Mouse (Mus musculus) ES-E14 (cell line): ENCODE data around the gene Rassf7.

ENCODE experiments used
- CHD2 ChIP-seq: IDR thresholded peaks from 2 replicates; pipeline ENCODE4 v1.6.1; 2014; ENCODE audit warnings: mild to moderate bottlenecking, low read depth, low read length, inconsistent platforms
- MAFK ChIP-seq: IDR thresholded peaks from 2 replicates; pipeline ENCODE4 v1.6.1; 2014; ENCODE audit warnings: mild to moderate bottlenecking, low read depth, low read length, inconsistent platforms; ENCODE audit not compliant: insufficient read depth
- ZC3H11A ChIP-seq: IDR thresholded peaks from 2 replicates; pipeline ENCODE4 v1.6.1; 2012; ENCODE audit warnings: low read depth, mild to moderate bottlenecking, inconsistent platforms, low read length, borderline replicate concordance
- ZNF384 ChIP-seq: IDR thresholded peaks from 2 replicates; pipeline ENCODE4 v1.6.1; 2012; ENCODE audit warnings: low read depth, low read length, inconsistent platforms

DNA sequence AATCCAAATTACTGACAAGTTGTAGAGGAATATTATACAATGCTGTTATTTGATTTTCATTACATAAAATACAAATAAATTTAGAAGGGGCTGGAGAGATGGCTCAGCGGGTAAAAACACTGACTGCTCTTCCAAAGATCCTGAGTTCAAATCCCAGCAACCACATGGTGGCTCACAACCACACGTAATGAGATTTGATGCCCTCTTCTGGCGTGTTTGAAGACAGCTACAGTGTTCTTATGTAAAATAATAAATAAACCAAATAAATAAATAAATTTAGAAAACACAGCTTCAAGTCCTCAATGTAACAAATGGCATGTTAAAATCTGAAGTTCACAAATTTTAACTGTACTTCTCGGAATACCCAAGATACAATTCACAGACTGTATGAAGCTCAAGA lies 40.6 kb upstream of the Rassf7 start:
- no peak for TF ChIP-seq ZC3H11A
- TF ChIP-seq ZNF384: no peak
- TF ChIP-seq CHD2: no peak
- no peak for TF ChIP-seq MAFK
